Mouse (Mus musculus): ENCODE measurements at regions not wholly inside any gene's neighbourhood (a gene's known extent, or its start where the extent isn't known, plus 50 kb on each side); places are given as distances from the start of the nearest gene placed in this dataset.
A peak's percentile ranks its signal among the peaks of the same experiment; 100 is the strongest.

GRCm38 (mm10) chr13:47768963-47769527, 492.0 kb upstream of the Id4 start:
- DNase-seq: no peak

GRCm38 (mm10) chr13:47777206-47778099, 483.6 kb upstream of the Id4 start:
- DNase-seq: peak; percentile 37

GRCm38 (mm10) chr13:47778218-47779009, 482.6 kb upstream of the Id4 start:
- DNase-seq: no peak

GRCm38 (mm10) chr13:47784406-47784805, 476.6 kb upstream of the Id4 start:
- no peak for DNase-seq

GRCm38 (mm10) chr13:47797859-47798258, 463.2 kb upstream of the Id4 start:
- peak; percentile 74 for DNase-seq

GRCm38 (mm10) chr13:47811711-47812415, 449.2 kb upstream of the Id4 start:
- no peak for DNase-seq

- DNase-seq: peak; percentile 35
Measured at GRCm38 (mm10) chr13:47818924-47819564, 442.0 kb upstream of the Id4 start.

GRCm38 (mm10) chr13:47836491-47836890, 424.5 kb upstream of the Id4 start:
- peak; percentile 38 for DNase-seq

GRCm38 (mm10) chr13:47842418-47842817, 418.6 kb upstream of the Id4 start:
- DNase-seq: no peak

GRCm38 (mm10) chr13:47843011-47843410, 418.0 kb upstream of the Id4 start:
- no peak for DNase-seq

GRCm38 (mm10) chr13:47843541-47844267, 417.3 kb upstream of the Id4 start:
- no peak for DNase-seq

GRCm38 (mm10) chr13:47846713-47847112, 414.3 kb upstream of the Id4 start:
- no peak for DNase-seq

GRCm38 (mm10) chr13:47848371-47849188, 412.4 kb upstream of the Id4 start:
- peak; percentile 78 for DNase-seq

GRCm38 (mm10) chr13:47855422-47856108, 405.5 kb upstream of the Id4 start:
- DNase-seq: no peak

GRCm38 (mm10) chr13:47858946-47859345, 402.1 kb upstream of the Id4 start:
- peak; percentile 14 for DNase-seq

- peak; percentile 5 for DNase-seq
Measured at GRCm38 (mm10) chr13:47860316-47860715, 400.7 kb upstream of the Id4 start.

GRCm38 (mm10) chr13:47862896-47863295, 398.1 kb upstream of the Id4 start:
- DNase-seq: peak; percentile 9

GRCm38 (mm10) chr13:47868656-47869055, 392.4 kb upstream of the Id4 start:
- no peak for DNase-seq

- DNase-seq: peak; percentile 34
Measured at GRCm38 (mm10) chr13:47869670-47870532, 391.1 kb upstream of the Id4 start.

Data from lung, postnatal 10 days (tissue).